Mouse (Mus musculus) kidney, adult 11 months (tissue): Measurements from ENCODE around the gene Ahdc1.
A peak's percentile ranks its signal among the peaks of the same experiment; 100 is the strongest.

Source experiments
- DNase-seq: peaks from one replicate; pipeline ENCODE4 v3.0.0; 2022

Gene Ahdc1

DNA sequence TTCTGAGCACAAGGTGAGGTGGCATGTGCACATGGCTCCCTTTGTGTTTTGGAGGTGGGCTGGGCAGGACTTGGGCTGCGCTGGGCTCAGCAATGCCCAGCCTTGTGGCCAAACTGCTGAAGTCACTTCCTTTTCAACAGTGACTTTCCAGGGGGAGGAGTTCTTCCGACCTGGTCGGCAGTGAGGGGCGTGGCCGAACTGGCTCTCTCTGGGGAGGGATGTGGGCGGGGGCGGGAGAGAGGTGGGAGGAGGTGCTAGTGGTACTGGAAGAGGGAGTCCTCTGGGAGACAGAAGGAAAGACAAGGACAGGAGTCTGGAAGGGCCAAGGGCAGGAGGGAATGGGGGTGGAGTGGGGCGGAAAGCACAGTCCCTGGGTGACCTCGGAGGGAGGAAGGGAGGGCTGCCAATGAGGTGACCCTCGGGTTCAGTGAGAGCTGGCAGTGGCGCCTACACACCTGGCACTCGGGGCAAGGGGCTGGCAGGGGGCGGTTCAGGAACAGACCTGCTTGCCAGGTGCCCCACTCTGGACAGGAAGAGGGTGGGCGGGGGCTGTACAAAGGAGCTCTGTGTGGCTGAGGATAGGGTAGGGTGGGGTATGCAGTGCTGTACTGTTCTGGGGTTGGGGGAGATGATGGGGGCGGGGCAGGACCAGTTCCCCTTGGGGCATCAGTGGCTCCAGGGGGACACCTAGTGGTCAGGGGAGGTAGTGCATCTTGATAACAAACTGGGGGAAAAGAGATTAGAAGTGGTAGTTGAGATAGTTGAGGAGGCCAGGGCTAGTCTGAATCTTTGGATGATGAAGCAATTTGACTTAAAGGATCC lies 45.2 kb downstream of the Ahdc1 start:
- DNase-seq = peak; percentile 97

DNA sequence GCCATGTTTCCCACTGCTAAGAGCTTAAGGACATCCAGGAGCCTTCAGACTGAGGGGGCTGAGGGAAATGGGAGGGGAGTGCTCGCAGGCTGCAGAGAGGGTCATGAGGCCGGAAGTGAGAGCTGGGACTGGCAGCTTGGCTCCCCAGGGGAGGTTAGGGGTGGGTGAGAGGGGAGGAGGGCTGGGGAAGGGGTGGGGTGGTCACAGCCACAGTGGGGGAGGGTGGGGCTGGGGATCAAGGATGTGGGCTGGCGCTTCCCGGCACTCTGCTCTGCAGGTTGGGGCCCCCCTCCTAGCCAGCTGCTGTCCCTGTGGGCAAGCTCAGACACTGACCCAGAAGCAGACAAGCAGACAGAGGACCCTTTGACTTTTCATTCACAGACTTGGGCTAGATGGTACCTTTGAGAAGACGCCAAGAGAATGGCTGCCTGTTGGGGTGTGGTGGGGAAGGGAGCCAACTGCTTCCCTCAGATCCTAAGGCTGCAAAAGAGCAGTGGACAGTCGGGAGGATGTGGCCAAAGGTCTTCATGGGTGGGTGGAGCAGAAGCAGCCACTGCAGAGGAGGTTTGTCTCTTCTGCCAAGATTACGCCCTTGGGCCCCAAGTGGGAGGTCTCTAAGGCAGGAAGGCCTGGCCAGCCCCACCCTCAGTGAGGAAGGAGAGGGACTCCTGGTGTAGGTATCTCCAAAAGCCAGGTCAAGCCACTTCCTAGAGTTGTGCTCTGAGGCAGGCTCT lies 46.5 kb downstream of the Ahdc1 start:
- DNase-seq = peak; percentile 95

DNA sequence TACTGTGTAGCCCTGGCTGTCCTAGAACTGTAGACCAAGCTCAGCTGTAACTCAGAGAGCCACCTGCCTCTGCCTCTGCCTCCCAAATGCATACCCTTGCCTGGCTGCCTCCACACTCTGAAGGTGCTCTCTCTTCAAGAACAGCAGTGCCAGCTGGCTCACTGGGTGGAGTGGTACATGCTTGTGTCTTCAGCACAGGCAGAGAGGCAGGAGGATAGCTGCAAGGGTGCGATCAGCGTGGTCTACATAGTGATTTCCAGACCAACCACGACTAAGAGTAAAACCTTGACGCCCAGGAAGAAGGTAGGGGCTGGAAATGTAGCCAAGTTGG lies 47.0 kb downstream of the Ahdc1 start:
- DNase-seq = no peak

DNA sequence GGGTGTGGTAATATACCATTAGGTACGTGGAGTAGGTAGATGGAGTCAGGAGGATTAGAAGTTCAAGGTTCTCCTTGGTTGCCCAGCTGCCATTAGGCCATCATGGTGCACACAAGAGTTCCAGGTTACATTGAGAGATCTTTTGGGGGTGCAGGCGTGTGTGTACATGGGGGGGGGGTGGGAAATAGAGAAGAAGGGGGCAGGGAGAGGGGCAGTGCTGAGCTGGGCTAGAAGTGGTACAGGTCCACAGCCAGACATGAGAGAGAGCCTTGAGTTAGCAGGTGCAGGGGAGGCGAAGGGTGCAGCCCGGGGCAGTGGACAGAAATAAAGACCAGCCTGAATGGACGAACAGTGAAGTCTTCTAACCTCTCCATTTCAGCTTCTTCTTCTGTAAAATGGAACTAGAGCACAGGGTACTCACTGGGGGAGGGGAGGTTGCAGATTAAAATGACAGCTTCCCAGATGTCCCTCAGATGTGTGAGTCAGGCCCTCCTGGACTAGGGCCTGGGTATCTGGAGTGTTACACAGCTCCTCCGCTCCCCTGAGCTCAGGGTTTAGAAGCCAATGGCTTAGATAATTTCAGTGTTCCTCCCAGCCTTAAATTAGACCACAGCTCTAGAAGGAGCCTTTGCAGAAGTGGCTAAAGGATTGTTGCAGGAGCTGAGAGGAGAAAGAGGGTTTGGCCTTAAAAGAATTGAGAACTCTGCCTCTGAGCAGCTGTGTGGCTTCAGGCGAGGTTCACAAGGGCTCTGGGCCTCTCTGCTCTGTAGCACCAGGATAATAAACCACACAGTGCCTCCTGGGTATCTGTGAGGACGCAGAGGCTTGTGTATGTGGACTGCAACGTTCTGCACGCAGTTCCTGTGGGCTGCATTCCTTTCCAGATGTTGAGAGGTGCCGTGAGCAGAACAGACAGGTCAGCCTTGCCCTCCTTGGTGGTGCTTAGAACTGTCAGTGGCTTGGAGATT lies 47.7 kb downstream of the Ahdc1 start:
- DNase-seq = no peak

DNA sequence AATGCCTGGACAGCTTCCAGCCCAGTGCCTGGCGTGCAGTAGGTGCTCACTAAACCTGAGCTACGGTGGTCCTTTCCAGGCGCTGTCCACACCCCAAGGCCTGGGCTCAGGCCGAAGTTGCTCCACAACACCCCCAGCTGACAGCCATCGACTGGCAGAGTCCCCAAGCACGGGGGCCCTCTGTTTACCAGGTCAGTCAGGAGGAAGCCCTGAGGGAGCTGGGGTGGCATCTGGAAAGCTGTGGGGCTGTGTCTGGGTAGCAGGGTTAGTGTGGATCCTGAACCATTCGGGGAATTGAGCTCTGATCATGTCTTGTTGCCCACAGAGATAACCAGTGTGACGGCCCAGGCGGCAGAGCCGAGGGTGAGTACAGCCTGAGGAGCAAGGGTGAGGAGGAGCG lies 49.6 kb downstream of the Ahdc1 start:
- no peak for DNase-seq

DNA sequence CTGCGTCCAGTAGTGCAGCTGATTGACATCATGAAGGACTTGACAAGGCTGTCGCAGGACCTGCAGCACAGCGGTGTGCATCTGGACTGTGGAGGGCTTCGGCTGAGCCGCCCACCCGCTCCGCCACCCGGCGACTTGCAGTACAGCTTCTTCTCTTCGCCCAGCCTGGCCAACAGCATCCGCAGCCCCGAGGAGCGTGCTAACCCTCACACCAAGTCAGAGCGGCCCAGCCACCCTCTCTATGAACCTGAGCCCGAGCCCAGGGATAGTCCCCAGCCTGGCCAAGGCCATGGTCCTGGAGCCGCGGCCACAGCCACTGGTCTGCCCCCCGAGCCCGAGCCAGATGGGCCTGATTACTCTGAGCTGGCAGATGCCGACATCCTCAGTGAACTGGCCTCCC lies 50.7 kb downstream of the Ahdc1 start:
- no peak for DNase-seq

DNA sequence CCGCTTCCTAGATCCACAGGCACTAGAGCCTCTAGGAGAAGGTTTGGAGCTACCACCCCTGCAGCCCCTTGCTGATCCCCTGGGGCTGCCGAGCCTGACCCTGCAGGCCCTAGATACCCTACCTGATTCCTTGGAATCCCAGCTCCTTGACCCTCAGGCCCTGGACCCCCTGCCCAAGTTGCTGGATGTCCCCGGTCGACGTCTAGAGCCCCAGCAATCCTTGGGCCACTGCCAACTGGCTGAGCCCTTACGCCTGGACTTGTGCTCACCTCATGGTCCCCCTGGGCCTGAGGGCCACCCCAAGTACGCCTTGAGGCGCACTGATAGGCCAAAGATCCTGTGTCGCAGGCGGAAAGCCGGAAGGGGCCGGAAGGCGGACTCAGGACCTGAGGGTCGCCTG lies 51.2 kb downstream of the Ahdc1 start:
- DNase-seq = no peak

DNA sequence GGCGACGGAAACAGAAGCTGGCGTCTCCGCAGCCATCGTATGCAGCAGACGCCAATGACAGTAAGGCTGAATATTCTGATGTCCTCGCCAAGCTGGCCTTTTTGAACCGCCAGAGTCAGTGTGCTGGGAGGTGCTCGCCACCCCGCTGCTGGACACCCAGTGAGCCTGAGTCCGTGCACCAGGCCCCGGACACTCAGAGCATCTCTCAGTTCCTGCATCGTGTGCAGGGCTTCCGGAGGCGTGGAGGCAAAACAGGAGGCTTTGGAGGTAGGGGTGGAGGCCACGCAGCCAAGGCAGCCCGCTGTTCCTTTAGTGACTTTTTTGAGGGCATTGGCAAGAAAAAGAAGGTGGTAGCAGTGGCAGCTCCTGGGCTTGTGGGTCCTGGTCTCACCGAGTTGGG lies 52.1 kb downstream of the Ahdc1 start:
- DNase-seq = no peak

DNA sequence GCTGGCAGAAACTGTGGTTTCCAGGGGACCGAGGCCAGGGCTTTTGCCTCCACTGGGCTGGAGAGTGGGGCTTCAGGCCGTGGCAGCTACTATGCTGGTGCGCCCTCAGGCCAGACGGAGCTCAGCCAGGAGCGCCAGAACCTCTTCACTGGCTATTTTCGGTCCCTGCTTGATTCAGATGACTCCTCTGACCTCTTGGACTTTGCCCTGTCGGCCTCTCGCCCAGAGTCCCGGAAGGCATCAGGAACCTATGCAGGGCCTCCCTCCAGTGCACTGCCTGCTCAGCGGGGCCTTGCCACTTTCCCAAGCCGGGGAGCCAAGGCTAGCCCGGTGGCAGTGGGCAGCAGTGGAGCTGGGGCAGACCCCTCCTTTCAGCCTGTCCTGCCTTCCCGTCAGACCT lies 52.7 kb downstream of the Ahdc1 start:
- DNase-seq = peak; percentile 90

DNA sequence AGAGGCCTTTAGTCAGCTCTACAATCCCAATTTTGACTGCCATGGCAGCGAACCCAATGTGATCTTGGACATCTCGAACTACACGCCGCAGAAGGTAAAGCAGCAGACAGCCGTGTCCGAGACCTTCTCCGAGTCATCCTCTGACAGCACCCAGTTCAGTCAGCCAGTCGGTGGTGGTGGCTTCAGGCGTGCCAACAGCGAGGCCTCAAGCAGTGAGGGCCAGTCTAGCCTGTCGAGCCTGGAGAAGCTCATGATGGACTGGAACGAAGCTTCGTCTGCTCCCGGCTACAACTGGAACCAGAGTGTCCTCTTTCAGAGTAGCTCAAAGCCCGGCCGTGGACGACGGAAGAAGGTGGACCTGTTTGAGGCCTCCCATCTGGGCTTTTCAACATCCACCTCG lies 53.7 kb downstream of the Ahdc1 start:
- DNase-seq = no peak

DNA sequence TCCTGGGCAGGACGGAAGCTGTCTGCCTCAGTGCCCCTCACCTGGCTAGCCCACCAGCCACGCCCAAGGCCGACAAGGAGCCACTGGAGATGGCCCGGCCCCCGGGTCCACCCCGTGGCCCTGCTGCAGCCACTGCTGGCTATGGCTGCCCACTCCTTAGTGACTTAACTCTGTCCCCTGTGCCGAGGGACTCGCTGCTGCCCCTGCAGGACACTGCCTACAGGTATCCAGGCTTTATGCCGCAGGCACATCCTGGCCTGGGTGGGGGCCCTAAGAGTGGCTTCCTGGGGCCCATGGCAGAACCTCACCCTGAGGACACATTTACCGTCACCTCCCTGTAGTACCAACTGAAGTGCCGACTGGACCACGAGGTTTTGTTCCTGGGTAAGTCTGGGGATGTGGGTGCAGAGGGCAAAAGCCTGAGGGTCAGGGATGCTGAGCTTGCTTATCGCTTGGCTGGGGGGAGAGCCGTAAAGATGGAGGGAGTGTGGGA lies 54.9 kb downstream of the Ahdc1 start:
- DNase-seq = no peak

DNA sequence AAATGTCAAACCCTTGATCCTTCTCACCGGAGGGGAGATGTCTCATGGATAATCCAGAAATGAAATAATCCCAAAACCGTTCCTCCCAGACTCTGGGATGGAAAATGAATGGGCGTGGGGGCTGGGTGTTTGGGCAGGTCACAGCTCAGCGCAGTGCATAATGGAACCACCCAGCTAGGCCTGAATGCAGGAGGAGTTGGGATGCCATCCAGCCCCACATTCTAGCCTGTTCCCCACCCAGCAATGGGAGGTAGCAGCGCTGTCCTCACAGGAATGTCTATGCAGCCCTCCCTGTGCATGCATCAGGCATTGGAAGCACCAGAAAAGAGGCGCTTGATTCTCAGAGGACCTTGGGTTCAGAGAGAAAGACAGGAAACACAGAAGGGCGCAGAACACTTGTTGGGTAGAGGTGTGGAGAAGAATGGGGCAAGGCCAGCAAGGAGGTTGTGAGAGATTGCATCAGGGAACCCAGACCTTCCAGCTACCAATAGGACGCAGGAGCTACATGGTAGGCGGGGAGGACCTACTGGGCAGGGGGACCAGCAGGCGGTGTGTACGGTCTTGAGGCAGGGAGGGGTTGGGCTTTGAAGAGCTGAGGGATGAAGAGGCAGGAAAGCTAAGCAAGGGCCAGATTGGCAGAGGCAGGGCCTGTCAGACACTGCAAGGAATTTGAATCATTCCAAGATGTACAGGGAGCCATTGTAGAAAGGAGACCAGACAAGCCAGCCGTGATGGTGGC lies 57.5 kb downstream of the Ahdc1 start:
- no peak for DNase-seq

DNA sequence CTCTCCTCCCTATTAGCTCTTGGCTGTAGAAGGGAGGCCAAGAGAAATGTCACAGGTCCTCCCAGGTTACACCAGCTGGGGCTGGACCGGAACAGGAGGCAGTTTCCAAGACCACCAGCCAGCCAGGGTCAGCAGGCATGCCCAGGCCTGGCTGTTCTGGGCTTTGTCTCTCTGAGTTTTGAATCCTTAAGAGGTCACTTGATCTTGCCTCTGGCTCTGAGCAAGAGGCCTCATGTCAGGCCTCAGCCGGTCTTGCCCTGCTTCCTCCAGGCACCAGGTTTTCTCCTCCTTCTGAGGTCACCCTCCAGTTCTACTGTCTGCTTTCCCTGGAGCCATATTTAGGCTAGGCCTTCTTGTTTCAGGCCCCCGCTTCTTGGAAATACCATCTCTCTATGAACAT lies 59.3 kb downstream of the Ahdc1 start:
- DNase-seq = no peak

DNA sequence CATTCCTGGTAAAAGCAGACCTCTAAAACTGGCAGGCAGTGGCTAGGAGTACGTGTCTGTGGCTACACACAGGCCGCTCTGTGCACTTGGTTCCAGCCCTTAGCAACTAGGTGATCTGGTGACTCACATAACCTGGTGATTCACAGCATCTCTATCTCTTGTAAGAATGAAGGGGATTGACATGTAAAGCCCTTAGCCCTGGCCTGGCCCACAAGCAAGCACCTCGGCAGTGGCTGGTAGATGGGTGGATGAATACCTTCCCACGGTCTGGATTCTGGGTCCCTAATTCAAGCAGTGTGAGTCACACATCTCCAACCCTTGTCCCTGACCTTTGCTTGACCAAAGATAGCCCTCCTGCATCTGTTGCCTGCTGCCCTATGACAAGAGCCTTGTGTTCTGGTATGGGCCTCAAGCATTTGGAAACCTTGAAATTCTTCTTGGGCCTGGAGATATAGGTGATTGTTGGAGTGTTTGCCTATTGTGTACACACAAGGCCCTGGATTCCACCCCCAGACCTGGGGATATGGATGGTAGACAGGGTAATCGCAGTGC lies 59.8 kb downstream of the Ahdc1 start:
- DNase-seq = no peak

DNA sequence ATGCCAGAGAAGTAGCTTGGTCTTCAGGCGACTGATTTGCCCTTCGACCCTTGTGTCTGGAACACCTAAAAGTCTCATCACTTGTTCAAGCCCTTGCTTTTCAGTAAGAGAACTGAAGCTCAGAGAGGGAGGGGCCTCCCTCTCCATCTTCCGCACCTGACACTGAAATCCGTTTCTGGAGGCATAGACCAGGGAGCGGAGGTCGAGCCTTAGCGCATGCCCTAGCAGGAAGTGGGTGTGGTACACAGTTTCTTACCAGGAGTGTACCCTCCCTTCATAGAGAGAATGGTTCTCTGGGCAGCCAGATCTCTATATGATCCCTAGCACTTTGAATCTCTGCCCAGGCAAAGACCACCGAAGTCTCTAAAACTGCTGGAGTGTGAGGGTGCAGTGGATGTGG lies 62.1 kb downstream of the Ahdc1 start:
- DNase-seq = no peak

DNA sequence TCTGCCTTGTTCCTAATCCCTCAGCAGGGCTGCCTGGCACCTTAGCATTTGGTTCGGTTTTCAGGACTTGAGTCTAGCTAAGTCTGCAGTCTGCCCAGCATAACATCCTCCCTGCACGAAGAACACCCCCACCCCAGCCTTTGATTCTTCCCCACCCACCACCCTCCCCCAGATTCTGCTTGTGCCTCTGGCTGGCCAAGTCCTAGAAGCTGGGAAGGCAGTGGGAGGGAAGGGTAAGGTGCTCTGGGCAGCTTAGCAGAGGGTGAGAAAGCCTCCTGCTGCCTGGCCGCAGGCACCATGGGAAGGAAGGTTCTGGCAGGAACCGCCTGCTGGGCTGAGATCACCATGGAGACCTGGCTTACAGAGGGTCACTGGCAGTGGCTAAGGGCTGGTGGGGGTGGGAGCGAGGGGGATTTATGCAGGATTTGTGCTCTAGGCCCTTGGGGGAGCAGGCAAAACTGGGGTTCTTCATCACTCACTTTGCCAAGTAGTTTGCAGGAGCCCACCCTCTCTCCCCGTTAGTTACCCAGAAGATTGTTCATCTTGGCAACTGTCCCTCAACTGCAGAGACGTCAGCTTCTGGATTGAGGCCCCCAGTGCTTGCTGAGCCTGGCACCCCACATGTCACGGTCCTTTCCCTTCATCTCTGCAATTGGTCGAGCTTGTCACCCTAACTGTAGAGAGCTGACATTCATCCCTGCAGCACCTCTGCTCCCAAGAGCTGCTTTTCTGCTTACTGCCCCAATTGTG lies 63.2 kb downstream of the Ahdc1 start:
- DNase-seq = no peak

DNA sequence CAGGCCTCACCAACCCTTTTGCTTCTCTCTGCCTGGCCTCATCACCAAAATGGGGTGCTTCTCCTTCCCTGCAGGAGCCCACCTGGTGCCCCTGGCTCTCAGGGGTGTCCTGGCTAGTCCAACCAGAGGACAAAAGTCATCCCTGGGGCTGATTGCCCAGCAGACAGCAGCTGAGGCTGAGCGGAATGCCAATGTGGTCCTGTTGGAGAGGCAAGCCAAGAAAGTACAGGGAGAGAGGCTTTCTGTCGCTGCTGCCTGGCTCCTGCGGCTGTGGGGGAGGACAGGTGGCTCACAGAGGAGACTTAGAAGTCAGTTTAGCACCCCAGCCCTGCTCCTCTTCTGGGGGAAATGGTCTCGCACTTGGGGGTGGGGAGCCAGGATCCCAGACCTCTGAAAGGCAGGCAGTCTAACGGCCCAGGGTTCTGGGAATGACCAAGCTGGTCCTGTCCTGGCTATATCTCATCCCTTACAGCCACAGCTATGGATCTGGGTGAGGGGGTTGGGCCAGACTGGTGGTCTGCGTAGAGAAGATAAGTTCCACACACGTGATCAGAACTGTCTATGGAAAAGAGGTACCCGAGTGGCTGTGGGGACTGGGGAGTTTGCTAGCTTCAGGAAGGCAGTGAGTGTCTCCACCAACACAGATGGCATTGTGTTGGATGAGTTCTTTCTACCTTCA lies 64.0 kb downstream of the Ahdc1 start:
- DNase-seq = no peak

DNA sequence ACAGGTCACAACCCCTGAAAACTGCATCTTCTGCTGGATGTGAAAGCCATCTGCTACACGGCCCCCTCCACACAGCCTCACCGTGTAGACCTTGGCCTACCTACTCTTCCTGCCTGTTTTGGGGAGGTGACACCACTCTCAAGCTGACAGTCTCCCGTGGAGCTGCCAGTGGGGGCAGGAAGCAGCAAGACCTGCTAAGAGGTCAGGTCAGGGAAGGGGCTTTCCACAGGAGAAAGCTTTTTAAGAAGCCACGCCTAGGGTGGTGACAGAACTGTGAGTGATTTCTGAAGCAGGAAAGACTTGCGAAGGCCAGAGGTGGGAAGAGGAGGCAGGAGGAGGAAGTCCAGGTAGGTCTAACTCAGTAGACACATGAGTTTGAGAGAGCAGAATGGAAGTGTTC lies 67.9 kb downstream of the Ahdc1 start:
- no peak for DNase-seq

DNA sequence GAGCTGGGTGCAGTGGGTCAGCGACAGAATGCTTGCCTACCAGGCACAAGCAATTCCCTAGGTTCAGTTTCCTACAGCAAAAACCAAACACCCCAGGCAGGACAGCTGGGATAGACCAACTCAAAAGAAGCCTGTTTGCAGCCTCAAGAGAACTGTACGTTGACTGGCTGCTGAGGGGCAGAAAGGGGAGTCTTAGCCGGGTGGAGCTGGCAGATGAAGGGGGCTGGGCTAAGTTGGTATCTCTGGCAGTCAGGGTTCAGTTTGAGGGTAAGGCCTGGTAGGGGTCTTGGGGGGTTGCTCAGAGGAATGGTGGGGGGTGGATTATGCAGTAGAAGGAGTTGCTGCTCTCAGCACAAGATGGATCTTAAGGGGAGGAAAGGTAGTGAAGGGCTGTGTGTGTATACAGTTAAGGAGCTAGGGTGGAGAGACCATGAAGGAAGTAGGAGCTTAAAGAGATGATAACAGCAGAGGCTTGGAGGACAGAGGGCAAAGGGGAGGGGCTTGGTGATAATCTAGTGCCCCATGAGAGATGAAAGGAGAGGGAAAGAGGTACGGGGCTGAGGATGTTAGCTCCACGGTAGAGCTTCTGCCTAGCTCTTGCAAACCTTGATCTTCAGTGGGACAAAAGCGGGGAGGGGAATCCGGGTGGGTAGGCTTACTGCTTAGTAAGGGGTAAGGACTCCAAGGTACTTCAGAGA lies 68.5 kb downstream of the Ahdc1 start:
- no peak for DNase-seq

DNA sequence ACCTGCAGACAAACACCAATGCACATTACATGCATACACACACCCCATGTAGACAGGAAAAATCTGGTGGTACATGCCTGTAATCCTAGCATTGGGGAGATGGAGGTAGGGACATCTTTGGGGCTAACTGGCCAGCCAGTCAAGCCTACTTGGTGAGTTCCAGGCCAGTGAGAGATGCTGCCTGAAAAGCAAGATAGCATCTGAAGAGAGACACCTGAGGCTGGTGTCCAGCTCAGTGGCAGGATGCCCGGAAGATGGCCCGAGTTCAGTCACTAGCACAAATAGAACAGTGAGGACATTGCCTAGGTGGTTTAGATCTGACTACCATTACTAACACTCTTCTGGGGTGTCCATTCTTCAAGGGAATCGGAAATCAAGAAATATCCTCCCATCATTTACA lies 69.8 kb downstream of the Ahdc1 start:
- DNase-seq = no peak
